Mouse (Mus musculus): ENCODE measurements at regions not wholly inside any gene's neighbourhood (a gene's known extent, or its start where the extent isn't known, plus 50 kb on each side); places are given as distances from the start of the nearest gene placed in this dataset.

DNA sequence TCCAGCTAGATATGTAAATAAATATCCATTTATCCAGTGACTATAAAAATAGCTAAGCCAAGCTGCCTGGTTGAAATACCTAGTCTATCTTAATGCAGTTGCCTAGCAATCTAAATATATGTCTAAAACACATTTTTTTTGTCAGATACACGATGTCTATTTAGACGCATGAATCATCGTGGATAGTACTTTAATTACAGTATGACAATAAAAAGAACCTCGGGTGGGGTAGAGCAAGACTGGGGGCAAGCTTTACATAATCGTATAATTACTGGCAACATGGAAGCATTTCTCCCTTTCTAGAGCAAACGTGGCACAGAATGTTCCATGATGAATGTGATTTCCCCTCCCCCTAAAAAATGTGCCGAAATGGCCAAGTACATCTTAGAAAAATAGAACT lies 180.4 kb downstream of the Gm19935 start:
- in situ Hi-C loops (cut with MboI, MseI), result no loop called here

DNA sequence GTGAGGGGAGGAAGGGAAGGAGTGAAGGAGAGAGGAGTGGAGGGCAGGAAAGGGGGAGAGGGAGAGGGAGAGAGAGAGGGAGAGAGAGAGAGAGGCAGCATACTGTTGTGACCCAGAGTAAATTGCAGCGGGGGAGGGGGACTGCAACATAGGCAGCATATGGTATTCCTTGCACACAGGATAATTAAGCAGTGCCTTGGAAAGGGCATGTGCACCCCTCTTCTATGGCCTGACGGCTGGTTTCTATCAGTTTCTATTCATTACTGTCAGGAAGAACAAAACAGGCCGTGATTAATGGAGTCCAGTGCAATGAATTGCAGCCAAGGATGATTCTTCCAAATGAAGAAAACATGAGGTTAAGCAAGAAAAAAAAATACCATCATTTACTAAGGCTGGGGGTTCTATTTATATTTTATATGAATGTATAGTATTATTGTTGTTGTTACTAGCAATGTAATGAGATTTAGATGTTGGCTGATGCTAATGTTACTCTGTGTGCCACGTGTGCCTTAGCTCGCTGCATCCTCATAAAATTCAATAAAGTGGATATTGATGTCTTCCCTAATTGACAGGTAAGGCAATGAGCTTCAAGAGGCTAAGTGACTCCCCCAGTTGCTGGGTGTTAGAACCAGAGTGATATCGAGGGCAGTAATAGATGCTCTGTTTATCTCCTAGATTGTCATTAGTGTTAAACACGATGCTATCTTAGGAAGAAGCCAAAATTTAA lies 181.3 kb downstream of the Gm19935 start:
- in situ Hi-C loops (cut with MboI, MseI), result no loop called here

DNA sequence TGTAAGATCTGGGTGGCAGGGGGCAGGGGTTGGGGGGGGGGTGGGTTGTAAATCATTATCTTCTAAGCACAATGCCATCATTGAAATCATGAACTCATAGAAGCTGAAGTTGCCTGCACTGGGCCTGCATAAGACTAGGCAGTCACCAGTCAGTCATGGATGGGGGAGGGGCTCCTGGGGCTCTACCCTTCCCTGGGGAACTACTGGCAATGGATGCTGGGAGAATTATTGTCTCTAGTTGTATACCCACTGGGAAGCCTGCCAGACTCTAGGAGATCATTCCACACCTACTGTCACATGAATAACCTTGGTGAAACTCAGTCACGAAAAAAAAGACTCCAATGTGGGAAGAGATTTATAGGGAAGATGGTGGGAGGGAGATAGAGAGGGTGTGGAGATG lies 186.4 kb downstream of the Gm19935 start:
- in situ Hi-C loops (cut with MboI, MseI), result no loop called here

DNA sequence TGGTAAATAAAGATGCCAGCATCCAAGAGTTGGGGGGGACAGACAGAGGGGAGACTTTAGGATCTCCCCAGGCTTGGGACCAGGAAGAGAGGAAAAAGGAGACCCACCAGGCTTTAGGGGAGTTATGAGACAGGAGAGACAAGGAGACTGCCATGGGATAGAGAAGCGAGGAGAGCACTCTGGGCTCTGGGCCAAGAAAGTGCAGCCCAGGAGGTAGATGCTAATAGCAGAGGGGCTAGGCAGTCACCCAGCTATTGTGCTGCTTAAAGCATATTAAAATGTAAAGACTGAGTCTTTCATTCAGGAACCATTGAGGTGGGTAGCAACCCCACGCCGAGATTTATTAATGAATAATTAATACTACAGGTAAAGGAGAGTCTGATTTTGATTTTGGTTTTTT lies 208.8 kb downstream of the Gm19935 start:
- in situ Hi-C loops (cut with MboI, MseI), result no loop called here

DNA sequence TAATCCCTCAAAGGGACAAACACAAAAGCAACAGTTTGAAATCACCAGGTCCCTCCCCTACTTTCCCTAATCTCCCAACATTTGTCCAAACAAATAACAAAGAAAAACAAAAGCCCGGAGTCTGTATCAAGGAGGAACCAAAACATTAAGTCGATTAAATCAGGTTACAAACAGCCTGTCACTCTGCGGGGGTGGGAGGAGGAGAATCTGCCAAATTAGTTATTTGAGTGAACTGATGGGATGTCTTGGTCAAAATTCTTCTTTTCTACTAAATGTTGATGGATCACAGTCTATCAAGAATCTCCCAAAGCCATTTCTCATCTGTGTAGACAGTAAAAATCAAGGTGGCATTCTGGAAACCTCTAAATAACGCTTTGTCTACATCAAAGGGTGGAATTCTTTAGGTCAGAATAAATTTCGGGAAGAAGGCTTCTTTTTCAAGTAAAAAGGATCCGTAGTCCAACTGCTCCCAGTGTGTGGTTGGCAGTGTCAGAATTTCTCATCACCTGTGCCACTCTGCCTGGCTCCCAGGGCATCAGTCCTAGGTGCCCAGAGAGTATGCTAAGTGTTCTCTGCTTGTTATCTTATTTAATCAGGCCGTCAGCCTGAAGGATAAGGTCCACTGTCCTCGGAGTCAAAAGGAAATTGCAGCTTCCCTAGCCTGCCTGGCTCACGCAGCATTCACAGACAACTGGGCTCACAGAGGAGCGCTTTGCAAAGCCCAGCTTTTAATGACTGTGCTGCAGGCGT lies 216.1 kb downstream of the Gm19935 start:
- in situ Hi-C loops (cut with MboI, MseI), result no loop called here

DNA sequence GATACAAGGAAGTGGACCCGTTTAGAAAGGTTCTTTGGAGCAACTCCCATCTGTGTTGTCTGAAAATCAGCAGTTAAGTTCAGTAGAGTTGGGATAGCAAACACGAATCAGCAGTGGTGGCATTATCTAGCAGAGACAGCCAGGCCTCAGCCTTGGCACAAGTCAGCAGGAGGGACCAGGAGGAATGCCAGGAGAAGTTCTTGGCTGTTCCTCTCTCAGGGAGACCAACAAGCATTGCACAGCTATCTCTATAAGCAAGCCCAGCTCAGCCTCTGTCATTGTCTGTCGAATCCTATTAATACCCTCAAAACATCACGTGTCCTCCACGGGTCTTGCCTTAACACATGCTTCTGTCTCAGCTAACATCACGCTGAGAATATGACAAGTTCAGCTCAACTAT lies 219.8 kb downstream of the Gm19935 start:
- in situ Hi-C loops (cut with MboI, MseI), result no loop called here

DNA sequence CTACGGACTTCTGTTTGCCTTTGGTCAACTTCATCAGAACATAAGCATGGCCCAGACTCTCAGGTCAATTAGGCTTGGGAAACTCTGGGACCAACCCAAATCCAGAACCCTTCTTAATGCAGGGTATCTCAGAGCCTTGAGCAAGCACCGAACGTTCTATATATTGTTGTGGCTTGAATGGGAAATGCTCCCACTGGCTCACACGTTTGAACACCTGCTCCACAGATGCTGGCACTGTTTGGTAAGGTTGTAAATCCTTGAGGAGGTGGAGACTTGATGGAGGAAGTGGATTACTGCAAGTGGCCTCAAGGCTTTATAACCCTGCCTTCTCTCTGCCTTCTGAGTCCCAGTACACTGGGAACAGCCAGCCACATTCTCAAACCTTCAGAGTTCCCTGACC lies 231.3 kb upstream of the Tox3 start:
- in situ Hi-C loops (cut with MboI, MseI), result no loop called here

DNA sequence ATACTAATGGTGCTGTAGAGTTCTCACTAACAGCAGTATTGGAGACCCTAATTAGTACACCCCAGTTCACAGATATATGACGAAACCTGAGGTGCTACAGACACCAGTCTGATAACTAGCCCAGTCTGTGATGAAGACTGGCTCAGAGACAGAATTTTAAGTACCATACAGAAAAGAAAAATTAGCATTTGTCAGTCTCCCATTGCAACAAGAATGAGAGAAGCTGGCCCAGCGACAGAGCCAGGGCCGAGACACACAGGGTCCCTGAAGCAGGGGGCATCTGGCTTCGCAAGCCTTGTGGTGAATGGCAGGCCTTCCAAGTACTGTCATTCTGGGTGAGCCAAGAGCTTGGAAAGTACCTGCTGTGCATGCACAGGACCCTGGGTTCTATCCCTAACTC lies 228.8 kb upstream of the Tox3 start:
- in situ Hi-C loops (cut with MboI, MseI), result no loop called here

DNA sequence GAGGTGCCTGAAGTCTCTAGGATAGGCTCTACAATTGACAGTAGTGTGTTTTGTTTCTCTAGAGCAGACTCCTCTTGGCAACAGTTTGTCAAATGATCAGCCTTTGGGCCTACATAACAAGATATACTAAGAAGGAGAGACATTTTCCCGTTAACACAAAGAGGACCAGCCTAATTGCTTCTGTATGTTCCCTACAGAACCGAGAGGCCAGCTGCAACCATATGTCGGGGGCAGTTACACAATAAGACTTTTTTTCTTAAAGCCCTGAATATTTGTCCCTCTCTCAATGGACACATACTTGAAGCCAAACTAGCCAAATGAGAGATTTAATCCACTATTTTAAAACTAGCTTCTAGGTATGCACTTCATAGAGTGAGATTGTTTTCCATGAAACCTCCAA lies 226.5 kb upstream of the Tox3 start:
- in situ Hi-C loops (cut with MboI, MseI), result no loop called here

DNA sequence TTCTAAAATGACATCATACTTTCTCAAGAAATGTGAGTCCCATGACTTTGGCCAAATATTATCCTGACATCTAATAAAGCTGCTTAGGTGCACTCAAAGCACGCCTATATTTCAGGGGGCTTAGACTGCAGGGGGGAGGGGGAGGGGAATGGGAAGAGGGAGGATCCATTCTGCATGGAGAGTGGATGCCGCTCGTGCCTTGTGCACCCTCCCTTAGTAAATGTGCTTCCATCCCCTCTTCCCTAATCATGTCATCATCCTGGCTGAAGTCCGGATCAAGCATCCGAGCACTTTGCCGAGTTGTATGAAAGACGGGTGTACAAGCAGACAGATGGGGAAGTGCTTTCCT lies 207.9 kb upstream of the Tox3 start:
- in situ Hi-C loops (cut with MboI, MseI), result no loop called here

DNA sequence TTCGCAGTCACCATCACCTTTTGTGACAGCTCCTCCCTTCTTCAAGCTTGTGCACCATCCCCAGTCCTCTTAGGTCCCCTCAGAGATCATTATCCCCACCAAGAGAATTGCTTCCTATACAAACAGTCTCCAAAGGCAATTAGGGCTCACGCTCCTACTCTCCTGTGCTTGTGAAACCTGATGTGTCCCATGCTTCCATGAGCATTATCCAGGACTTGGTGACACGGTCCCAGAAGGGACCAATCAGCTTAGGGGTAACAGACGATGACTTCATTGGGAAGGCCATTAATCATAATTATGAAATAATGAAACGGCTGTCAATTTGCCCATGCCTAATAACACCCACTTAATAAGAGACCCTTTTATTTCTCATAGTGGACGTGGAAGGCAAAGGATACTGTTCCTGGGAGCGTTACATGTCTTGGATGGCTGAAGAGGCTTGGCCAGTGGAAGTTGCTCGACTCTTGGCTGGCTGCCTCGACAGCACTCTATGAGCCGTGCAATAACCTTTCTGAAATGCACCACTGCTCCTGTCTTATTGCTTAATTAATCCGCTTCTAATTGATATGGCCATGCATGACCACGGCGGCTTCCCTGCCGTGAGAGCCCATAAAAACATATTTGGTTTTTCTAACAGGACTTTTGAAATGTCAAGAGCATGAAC lies 207.4 kb upstream of the Tox3 start:
- in situ Hi-C loops (cut with MboI, MseI), result no loop called here

DNA sequence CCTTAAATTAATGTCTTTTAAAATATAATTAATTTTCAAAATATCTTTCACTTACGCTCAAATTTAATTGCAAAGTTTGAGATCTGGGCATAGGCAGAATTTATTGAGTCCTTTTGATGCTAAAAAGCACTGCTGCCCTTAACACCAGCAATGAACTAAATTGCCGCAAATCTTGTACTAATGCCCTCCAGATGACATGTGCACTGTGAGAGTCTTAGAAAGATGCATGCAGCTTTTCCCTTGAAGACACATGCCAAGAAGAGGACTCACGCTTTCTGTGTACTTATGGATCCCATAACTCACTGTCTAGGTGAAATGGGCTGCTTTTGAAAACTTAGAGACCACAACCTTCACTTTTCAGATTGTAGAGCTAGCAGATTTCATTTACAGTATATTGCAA lies 199.1 kb upstream of the Tox3 start:
- in situ Hi-C loops (cut with MboI, MseI), result no loop called here

DNA sequence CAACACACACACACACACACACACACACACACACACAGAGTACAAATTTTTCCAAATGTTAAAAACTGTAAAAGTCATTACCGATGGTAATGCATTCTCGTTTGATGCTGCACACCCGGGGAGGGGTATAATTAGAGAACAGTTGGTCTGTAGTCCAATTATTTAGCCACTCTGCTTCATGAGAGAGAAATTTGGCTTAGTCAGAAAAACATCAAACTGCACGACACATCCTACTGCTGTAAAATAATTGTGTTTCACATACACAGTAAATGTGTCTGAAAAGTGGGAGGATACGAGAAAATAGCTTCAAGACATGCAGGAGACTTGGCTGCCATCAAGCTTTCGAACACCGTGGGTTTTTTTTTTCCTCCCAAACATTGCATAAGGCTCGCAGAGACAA lies 194.5 kb upstream of the Tox3 start:
- in situ Hi-C loops (cut with MboI, MseI), result no loop called here

DNA sequence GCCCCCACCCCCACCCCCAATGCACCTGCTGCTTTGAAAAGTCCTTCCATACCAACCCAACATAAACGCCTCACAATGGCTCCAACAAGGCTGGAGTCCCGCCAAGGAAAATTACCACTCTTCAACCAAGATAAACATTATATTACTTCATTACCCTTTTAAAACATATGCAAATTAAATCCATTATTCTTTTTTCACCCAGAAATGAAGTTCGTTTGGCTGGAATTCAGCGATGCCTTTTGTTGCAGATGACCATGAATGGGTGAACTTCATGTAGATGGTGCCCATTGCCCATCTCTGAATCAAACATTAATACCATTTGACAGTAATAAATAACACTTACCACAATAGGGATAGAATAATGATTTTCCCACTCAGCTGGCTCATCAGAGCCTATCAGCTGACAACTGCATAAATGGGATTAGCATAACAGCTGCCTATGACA lies 188.1 kb upstream of the Tox3 start:
- in situ Hi-C loops (cut with MboI, MseI), result no loop called here

DNA sequence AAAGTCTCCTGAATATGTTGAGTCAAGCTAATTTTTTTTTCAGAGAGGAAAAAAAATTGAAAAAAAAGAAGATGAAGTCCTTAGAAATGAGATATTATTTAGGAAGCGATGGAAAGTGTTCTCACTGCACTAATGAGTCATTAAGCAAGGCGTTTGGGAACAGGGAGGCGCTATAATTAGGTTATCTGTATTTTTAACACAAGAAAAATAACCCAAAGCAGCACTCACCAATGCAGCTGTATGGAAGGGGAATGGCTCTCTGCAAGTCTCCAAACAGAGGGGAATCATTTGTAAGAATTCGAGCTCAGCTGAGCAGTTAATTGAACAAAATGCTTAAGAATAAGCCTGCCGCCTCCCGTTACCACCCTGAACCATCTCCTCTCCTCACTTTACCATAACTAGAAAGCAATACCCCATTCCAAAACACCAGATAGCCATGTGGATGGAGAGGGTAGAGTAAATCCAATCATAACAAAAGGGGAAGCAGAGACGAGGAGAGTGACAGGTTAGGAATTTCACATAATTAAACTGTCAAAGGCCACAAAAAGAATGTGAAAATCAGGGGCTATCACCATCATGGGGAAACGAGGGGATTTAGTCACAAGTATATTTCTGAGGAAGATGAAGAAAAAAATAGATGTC lies 187.5 kb upstream of the Tox3 start:
- in situ Hi-C loops (cut with MboI, MseI), result no loop called here

DNA sequence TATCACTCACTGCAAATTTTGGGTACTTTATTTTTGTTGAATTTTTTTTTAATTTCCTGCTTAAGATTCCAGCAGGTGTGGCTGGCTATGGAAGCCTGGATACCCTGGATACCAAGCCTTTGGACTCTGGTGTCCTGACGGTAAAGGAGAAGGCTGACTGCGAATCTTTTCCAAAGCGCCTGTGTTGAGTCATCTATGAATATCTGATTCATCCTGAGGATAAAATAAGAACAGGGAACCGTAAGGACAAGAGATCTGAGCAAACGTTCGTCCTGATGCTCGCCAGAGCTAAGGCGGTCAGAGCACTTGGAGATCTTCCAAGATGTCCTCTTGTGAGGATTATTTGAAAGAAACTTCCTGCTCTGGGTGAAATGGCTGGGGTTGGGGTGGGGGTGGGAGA lies 173.2 kb upstream of the Tox3 start:
- in situ Hi-C loops (cut with MboI, MseI), result no loop called here

DNA sequence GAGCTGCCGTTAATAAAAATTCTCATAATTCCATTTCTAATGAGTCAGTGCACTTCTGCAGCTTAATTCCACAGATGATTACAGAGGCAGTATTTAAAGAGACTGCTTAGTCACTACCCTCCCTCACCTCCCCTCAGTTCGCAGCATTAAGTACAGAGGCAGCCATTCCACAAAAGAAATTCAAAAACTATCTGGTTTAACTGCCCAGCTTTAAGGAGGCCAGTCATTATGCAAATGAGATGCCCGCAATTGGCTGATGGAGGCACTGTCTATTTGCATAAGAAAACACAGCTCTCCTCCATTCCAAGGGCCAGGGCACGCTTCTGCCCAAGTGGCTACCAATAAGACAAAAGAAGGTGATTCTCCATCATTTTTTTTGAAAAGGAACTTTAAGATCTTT lies 172.0 kb upstream of the Tox3 start:
- in situ Hi-C loops (cut with MboI, MseI), result no loop called here

DNA sequence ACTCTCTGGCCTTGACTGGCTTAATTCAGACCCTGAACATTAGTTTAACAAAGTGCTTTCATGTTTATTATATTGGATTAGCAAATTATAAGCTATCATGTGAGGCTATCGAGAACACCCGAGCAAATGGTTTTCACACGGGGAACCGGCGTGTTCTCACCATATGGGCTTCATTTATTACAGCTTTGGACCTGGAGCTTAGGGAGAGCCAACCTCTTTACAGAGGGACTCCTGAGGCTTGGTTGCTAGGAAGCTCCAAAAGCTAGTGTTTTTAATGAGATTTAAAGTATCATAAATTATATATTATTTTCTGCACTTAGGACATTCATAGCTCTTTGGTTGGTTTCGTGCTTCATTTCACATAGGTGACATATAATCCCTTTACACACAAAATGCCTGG lies 171.4 kb upstream of the Tox3 start:
- in situ Hi-C loops (cut with MboI, MseI), result loop anchor here (5.0 kb wide), 1 partner anchor 107 kb away; no protein-coding TSS in a partner anchor

DNA sequence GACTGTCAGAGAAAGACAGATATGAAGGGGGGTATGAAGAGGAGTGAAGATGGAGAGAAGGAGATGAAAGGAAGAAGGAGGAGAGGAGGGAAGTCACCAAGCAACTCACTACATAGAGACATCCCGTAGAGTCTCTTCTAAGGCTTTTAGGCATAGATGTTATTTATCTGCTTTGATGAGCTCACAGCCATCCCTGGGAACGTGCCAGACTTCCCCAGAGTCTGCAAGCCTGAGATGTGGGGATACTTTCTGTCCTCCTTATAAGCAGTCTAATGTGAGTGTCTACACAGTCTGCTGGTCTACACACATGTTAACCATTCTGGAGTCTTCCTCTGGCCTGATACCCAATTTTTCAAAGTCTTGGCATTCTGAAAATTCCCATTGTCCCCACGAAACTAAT lies 166.0 kb upstream of the Tox3 start:
- in situ Hi-C loops (cut with MboI, MseI), result no loop called here

DNA sequence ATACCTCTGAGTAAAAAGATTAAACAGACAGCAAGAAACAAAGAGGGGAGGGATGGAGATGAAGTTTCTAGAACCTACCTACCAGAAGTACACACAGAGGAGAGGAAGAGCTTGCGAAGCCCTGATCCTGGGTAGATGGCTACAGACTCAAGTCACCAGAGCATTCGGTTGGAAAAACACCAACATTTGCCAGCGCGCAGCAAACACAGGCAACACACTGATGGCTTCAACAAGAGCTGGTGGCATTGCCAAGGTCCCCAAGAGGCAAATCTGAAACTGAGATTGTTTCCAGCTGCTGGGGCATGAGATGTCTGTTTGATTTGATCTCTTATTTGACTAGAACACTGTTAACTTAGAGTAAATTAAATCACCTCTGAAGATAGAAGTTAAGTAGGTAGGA lies 165.5 kb upstream of the Tox3 start:
- in situ Hi-C loops (cut with MboI, MseI), result no loop called here

DNA sequence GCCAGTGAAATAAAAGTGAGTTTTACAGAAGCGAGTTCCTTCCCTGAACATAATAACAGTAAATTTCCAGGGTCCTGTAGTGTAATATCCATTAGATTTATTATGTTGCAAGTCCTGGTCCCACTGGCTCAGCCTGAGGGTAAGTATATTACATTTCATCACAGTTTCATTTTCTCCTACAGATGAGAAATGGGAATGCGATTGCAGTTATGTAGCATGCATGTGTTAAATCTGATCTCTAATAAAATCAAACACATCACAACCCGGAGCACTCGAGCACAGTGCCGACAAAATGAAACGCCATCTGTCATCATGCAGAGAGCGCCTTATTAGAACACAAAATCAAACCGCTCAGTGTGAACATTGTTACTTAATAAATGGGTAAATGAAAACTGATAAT lies 165.0 kb upstream of the Tox3 start:
- in situ Hi-C loops (cut with MboI, MseI), result no loop called here

DNA sequence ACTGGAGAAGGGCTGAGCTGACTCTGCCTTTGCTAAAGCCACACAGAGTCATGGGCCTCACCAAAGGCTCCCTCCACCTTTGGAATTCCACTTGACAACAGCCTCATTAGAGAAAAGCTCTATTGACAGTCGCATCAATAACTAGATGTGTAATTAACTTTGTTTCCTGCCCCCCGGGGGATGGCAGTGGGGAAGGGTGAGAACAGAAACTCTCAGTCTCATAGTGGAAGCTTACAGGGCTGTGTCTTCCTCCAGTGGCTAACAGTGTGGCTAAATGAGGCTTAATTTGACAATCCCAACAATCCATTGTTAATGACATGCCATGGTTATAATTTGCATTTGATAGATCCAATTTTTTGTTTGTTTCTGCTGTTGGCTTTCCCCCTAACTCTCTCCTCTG lies 164.5 kb upstream of the Tox3 start:
- in situ Hi-C loops (cut with MboI, MseI), result no loop called here

DNA sequence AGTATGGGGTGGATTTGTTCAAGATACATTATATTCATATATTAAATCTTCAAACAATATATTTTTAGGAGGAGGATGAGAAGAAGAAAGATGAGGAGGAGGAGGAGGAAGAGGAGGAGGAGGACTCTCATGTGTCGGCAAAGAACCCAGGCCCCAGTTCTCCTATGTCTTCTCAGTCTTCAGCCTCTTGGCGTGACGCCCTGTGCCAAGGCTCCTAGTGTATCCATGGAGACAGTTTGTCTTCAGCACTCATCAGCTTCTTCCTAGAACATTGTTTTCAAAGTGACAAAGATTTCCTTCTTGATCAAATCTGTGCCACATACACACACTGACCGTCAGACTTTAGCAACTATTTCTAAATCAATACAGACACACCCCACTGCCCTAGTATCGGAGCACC lies 156.4 kb upstream of the Tox3 start:
- in situ Hi-C loops (cut with MboI, MseI), result no loop called here
